Mouse (Mus musculus) heart, embryonic 16.5 days (tissue): ENCODE measurements around the gene Inppl1. TPM values are rescaled to one million over a fixed set of nuclear protein-coding genes. Genes with fewer than 3 reads are reported as not detected.

Experiments
- ATAC-seq: fragments of 200-750 bp; cut with Nextera tagmentation; replicated peaks from 2 replicates; pipeline ENCODE4 v1.8.0; 2017; ENCODE audit warnings: moderate number of reproducible peaks; ENCODE audit not compliant: insufficient read depth, low FRiP score; ENCODE audit errors: extremely low read depth
- H3K27ac ChIP-seq: fragments of 300-500 bp; sonication (generic); 2 replicates; pipeline ENCODE4 v1.5.1; 2014; ENCODE audit warnings: mild to moderate bottlenecking, low read length, control low read depth, moderate library complexity
- H3K27me3 ChIP-seq: fragments of 300-500 bp; sonication (generic); 2 replicates; pipeline ENCODE4 v1.6.1; 2014; ENCODE audit warnings: low read length, mixed read lengths; ENCODE audit not compliant: control insufficient read depth, insufficient read depth
- H3K36me3 ChIP-seq: fragments of 300-500 bp; sonication (generic); 2 replicates; pipeline ENCODE4 v1.6.1; 2014; ENCODE audit not compliant: control insufficient read depth, insufficient read depth
- H3K4me1 ChIP-seq: fragments of 300-500 bp; sonication (generic); 2 replicates; pipeline ENCODE4 v1.6.1; 2014; ENCODE audit warnings: low read length, mixed read lengths; ENCODE audit not compliant: control insufficient read depth, insufficient read depth
- H3K4me2 ChIP-seq: fragments of 300-500 bp; sonication (generic); 2 replicates; pipeline ENCODE4 v1.6.1; 2014; ENCODE audit warnings: low read depth, mild to moderate bottlenecking, control low read depth, low read length
- H3K4me3 ChIP-seq: fragments of 300-500 bp; sonication (generic); 2 replicates; pipeline ENCODE4 v1.5.1; 2014; ENCODE audit warnings: mild to moderate bottlenecking, control low read depth, low read length
- H3K9ac ChIP-seq: fragments of 300-500 bp; sonication (generic); 2 replicates; pipeline ENCODE4 v1.6.1; 2014; ENCODE audit warnings: low read length, control low read depth
- H3K9me3 ChIP-seq: fragments of 300-500 bp; sonication (generic); replicated peaks from 2 replicates; pipeline ENCODE4 v1.6.1; 2016; ENCODE audit warnings: low read length; ENCODE audit not compliant: control insufficient read depth
- WGBS: fragments of 180-500 bp; shearing (Covaris S2); extraction: QIAGEN DNeasy Blood & Tissue Kit; methylation state at CpG from one replicate; pipeline ENCODE4 v1.1.7; 2014; 5-methylcytosine and 5-hydroxymethylcytosine counted together
- microRNA-seq: library from miRNA; unstranded; fragments of <30 nt; microRNA quantifications from one replicate; pipeline ENCODE4, GENCODE M21; 2017
- polyA plus RNA-seq: library from polyadenylated mRNA; unstranded; fragments of >200 nt; fragmentation: Nextera tagmentation; extraction: Ambion mirVana; gene quantifications from 2 replicates; pipeline ENCODE4 v1.2.1, GENCODE M21; 2015

Inppl1 gene
- polyA plus RNA-seq, 1 experiment from 2014 or later = 48.9 TPM

DNA sequence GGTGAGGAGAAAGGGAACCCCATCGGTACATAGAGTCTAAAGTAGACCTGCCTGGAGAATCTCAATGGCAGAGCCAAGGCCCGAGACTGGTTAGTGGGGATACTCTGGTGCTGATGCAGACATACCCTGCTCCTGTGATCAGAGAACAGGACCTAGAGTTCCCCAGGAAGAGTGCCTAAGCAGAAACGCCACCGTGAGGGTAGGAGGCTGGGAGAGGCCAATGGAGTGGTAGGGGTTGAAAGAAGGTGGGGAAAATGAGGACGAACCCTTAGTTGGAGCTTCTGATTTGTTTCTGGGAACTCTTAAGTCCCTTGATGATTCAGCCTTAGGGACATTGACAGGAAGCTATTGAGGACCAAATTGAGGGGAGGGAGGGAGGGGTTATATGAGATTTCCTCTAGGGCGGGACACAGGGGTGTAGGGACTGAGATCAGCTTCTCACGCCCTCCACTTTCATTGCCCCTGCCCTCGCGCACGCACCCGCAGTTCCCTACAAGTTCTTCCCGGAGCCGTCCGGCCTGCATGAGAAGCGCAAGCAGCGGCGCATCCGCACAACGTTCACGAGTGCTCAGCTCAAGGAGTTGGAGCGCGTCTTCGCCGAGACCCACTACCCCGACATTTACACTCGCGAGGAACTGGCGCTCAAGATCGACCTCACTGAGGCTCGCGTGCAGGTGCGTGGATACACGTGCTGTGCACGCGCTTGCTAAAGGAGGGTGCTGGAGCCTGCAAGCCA, 17.6 kb downstream of the Inppl1 start:
- Histone ChIP-seq H3K4me1 (peaks cover 21% of the 10 kb centered on the region), H3K36me3 (peaks cover 8% of the 10 kb centered on the region; the same call in 1 of the 2 replicates), H3K27me3 (peaks cover 47% of the 10 kb centered on the region), H3K9ac (0 out of 2 replicates have a peak overlapping the region, but pooled peaks have one; percentile 14), H3K4me2 (peak overlapping the region; percentile 74), H3K4me3 (peak overlapping the region; percentile 44), H3K27ac (no peak overlapping the region), H3K9me3 (no peaks in the 10 kb centered on the region)
- no peak for ATAC-seq
- WGBS = 3% methylated on average over 35 of the region's 35 CpGs

DNA sequence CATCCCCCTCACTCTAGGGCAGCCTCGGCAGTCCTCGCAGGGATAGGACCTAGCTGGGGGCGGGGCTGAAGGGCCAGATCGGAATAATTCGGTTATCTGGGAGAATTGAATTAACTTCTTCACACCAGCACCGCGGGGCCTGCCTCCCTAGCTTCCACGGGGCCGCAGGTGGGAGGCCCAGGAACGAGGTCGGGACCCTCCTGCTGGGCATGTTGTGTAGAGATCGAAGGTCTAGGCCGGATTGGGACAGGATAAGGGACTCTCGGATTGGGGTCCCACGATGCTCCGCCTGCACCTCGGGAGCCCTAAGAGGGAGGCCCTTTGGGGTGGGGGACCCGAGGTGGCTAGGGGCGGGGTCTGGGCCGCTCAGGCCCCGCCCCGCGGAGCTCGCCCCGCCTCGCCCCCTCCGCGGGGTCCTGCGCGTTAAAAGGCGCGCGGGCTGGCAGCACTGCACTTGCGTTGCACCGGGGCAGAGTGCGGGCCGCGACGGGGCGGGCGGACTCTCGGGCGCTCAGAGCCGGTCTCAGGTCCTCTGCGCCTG, 20.1 kb downstream of the Inppl1 start, which contains the start of gene Phox2a:
Phox2a (plus strand) TSS at position 453 of the 541 bp plus-strand sequence.
- peaks cover 21% of the 10 kb centered on the region for H3K4me1 ChIP-seq
- no peak within 1 kb of the TSS for H3K9ac ChIP-seq
- H3K27ac ChIP-seq = no peak within 1 kb of the TSS
- H3K36me3 ChIP-seq = no peaks in the 10 kb centered on the region
- WGBS = 2% methylated on average over 45 of the region's 45 CpGs
- peaks cover 4% of the 10 kb centered on the region for H3K9me3 ChIP-seq
- peak within 1 kb of the TSS; percentile 50 for H3K4me2 ChIP-seq
- ATAC-seq = no peak
- H3K4me3 ChIP-seq = peak within 1 kb of the TSS; percentile 44
- H3K27me3 ChIP-seq = peaks cover 47% of the 10 kb centered on the region

DNA sequence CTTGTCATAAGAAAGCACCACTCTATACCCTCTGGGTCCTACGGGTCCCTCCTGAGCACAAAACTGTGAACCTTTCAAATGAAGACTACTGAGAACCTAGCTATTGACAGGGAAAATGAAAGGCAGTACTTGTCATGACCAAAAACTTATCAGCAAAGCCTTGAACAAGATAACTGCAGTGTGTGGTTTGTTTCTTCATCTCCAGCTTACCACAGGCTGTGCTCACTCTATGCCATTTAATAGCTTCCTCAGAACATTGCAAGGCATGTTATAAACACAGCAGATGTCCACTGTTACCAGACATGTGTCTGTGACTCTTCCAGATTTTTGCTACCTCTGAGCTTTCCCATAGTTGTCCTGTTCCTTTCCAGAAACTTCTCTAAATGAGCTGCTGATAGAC, 61.0 kb downstream of the Inppl1 start:
- WGBS = 82% methylated on average over 1 of the region's 1 CpGs
- no peak for ATAC-seq
- no peaks in the 10 kb centered on the region for H3K4me1 ChIP-seq
- H3K36me3 ChIP-seq = no peaks in the 10 kb centered on the region
- no peak overlapping the region for H3K27ac ChIP-seq
- no peaks in the 10 kb centered on the region for H3K27me3 ChIP-seq
- H3K9ac ChIP-seq = no peak overlapping the region
- H3K4me3 ChIP-seq = no peak overlapping the region
- no peak overlapping the region for H3K4me2 ChIP-seq
- H3K9me3 ChIP-seq = no peaks in the 10 kb centered on the region

DNA sequence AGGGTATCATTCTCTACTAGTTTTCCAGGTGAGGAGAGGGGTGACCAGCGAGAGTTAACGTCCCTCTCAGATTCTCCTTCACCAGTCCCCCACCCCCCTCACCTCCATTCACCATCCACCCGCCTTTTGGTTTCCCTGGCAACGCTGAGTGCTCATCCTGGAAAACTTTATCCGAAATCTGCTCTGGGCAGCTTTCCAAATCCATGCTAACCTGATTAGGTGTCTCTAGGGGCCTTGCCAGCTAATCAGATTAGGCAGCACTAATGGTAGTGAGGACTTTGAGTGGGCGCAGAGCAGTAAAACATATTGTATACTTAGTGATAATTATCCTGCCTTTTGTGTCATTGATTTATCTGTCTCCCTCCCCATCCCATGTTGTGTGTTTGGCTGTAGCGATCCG, 65.3 kb downstream of the Inppl1 start:
- ATAC-seq = no peak
- Histone ChIP-seq H3K36me3 (no peaks in the 10 kb centered on the region), H3K4me2 (no peak overlapping the region), H3K4me1 (peaks cover 10% of the 10 kb centered on the region), H3K27me3 (no peaks in the 10 kb centered on the region), H3K9ac (no peak overlapping the region), H3K4me3 (no peak overlapping the region), H3K9me3 (no peaks in the 10 kb centered on the region), H3K27ac (no peak overlapping the region)
- WGBS = 52% methylated on average over 8 of the region's 8 CpGs

Small RNA genes lying within 50 kb of the gene (microRNA-seq; reads per million reads assigned to microRNA genes)
- not detected for gene Gm22655

Other genes with a start within 250 kb of the Inppl1 start
- 48.2 and 56.9 TPM in 2 replicates for gene Clpb, start 174.6 kb downstream of the Inppl1 start, polyA plus RNA-seq
- 0.15 and 0.32 TPM in 2 replicates for gene Phox2a, start 19.9 kb downstream of the Inppl1 start, polyA plus RNA-seq
- 0.98 and 2.4 TPM in 2 replicates for gene Folr2, start 19.0 kb upstream of the Inppl1 start, polyA plus RNA-seq
- 53.2 and 54.0 TPM in 2 replicates for gene Anapc15, start 25.5 kb upstream of the Inppl1 start, polyA plus RNA-seq
- gene Folr1, start 32.6 kb upstream of the Inppl1 start, polyA plus RNA-seq = 4.0 and 4.7 TPM in 2 replicates
- 147 and 151 TPM in 2 replicates for gene Lamtor1, start 67.7 kb upstream of the Inppl1 start, polyA plus RNA-seq
- gene Tomt, start 68.1 kb upstream of the Inppl1 start, polyA plus RNA-seq = 0.14 TPM in 1 of 2 replicates, not detected in the other
- gene Lrrc51, start 95.7 kb upstream of the Inppl1 start, polyA plus RNA-seq = 5.9 and 7.0 TPM in 2 replicates
- gene Numa1, start 95.9 kb upstream of the Inppl1 start, polyA plus RNA-seq = 41.0 and 46.5 TPM in 2 replicates
- 1.9 and 3.2 TPM in 2 replicates for gene Il18bp, start 180.5 kb upstream of the Inppl1 start, polyA plus RNA-seq
- gene Rnf121, start 227.2 kb upstream of the Inppl1 start, polyA plus RNA-seq = 16.5 and 17.3 TPM in 2 replicates
- gene Xndc1, start 227.3 kb upstream of the Inppl1 start, polyA plus RNA-seq = 19.6 and 21.6 TPM in 2 replicates
- 0.80 and 0.95 TPM in 2 replicates for gene Xntrpc, start 227.5 kb upstream of the Inppl1 start, polyA plus RNA-seq
- gene Trpc2, start 244.9 kb upstream of the Inppl1 start, polyA plus RNA-seq = 0.12 and 0.17 TPM in 2 replicates